Mouse (Mus musculus): ENCODE data around the gene Htra3. TPM values are rescaled to one million over a fixed set of nuclear protein-coding genes. Genes with fewer than 3 reads are reported as not detected.

Htra3 gene
- total RNA-seq, 2 experiments from 2014 or later = 116 to 131 TPM

- intact Hi-C loops (cut with DNase I) = no loop called here
- no peak for DNase-seq (ENCODE audit: low spot score)
Observed at GRCm38 (mm10) chr5:35702582-35703140, 23.1 kb upstream of the Htra3 start.

- peak; percentile 35 for DNase-seq (ENCODE audit: low spot score)
- intact Hi-C loops (cut with DNase I) = loop anchor here (1.0 to 2.0 kb wide), 3 partner anchors 14 to 158 kb away; no protein-coding TSS in a partner anchor
Observed at GRCm38 (mm10) chr5:35701042-35701441, 21.5 kb upstream of the Htra3 start.

GRCm38 (mm10) chr5:35695815-35696214 lies 16.2 kb upstream of the Htra3 start:
- no peak for DNase-seq (ENCODE audit: low spot score)
- intact Hi-C loops (cut with DNase I) = loop anchor here (5.0 kb wide), 1 partner anchor 99 kb away; no protein-coding TSS in a partner anchor

GRCm38 (mm10) chr5:35693638-35694037 lies 14.1 kb upstream of the Htra3 start:
- no peak for DNase-seq (ENCODE audit: low spot score)
- intact Hi-C loops (cut with DNase I) = no loop called here

- intact Hi-C loops (cut with DNase I) = no loop called here
- no peak for DNase-seq (ENCODE audit: low spot score)
Observed at GRCm38 (mm10) chr5:35691246-35691645, 11.7 kb upstream of the Htra3 start.

GRCm38 (mm10) chr5:35690485-35691165 lies 11.0 kb upstream of the Htra3 start:
- DNase-seq (ENCODE audit: low spot score) = no peak
- intact Hi-C loops (cut with DNase I) = no loop called here

GRCm38 (mm10) chr5:35689374-35689773 lies 9.8 kb upstream of the Htra3 start:
- intact Hi-C loops (cut with DNase I) = no loop called here
- DNase-seq (ENCODE audit: low spot score) = no peak

- intact Hi-C loops (cut with DNase I) = no loop called here
- DNase-seq (ENCODE audit: low spot score) = no peak
Observed at GRCm38 (mm10) chr5:35688851-35689250, 9.3 kb upstream of the Htra3 start.

- DNase-seq (ENCODE audit: low spot score) = no peak
- intact Hi-C loops (cut with DNase I) = no loop called here
Observed at GRCm38 (mm10) chr5:35687098-35687497, 7.5 kb upstream of the Htra3 start.

GRCm38 (mm10) chr5:35686336-35686735 lies 6.8 kb upstream of the Htra3 start:
- DNase-seq (ENCODE audit: low spot score) = no peak
- intact Hi-C loops (cut with DNase I) = no loop called here

- no peak for DNase-seq (ENCODE audit: low spot score)
- intact Hi-C loops (cut with DNase I) = no loop called here
Observed at GRCm38 (mm10) chr5:35685079-35685478, 5.5 kb upstream of the Htra3 start.

GRCm38 (mm10) chr5:35680958-35681357 lies 1.4 kb upstream of the Htra3 start:
- DNase-seq (ENCODE audit: low spot score) = no peak
- intact Hi-C loops (cut with DNase I) = loop anchor here (2.0 kb wide), 1 partner anchor 84 kb away; no protein-coding TSS in a partner anchor

GRCm38 (mm10) chr5:35676964-35677363 lies 2.6 kb downstream of the Htra3 start:
- DNase-seq (ENCODE audit: low spot score) = no peak
- intact Hi-C loops (cut with DNase I) = no loop called here

GRCm38 (mm10) chr5:35674081-35674555 lies 5.5 kb downstream of the Htra3 start:
- DNase-seq (ENCODE audit: low spot score) = no peak
- intact Hi-C loops (cut with DNase I) = loop anchor here (5.0 kb wide), 1 partner anchor 42 kb away; no protein-coding TSS in a partner anchor

- peak; percentile 85 for DNase-seq (ENCODE audit: low spot score)
- intact Hi-C loops (cut with DNase I) = loop anchor here (5.0 kb wide), 1 partner anchor 41 kb away; no protein-coding TSS in a partner anchor
Observed at GRCm38 (mm10) chr5:35673086-35673485, 6.5 kb downstream of the Htra3 start.

GRCm38 (mm10) chr5:35672581-35672980 lies 7.0 kb downstream of the Htra3 start:
- intact Hi-C loops (cut with DNase I) = loop anchor here (5.0 kb wide), 1 partner anchor 40 kb away; no protein-coding TSS in a partner anchor
- DNase-seq (ENCODE audit: low spot score) = no peak

GRCm38 (mm10) chr5:35671474-35671891 lies 8.1 kb downstream of the Htra3 start:
- peak; percentile 81 for DNase-seq (ENCODE audit: low spot score)
- intact Hi-C loops (cut with DNase I) = loop anchor here (5.0 kb wide), 1 partner anchor 39 kb away; no protein-coding TSS in a partner anchor

GRCm38 (mm10) chr5:35670412-35670801 lies 9.2 kb downstream of the Htra3 start:
- intact Hi-C loops (cut with DNase I) = loop anchor here (5.0 kb wide), 1 partner anchor 38 kb away; no protein-coding TSS in a partner anchor
- DNase-seq (ENCODE audit: low spot score) = no peak

- intact Hi-C loops (cut with DNase I) = loop anchor here (5.0 kb wide), 1 partner anchor 38 kb away; no protein-coding TSS in a partner anchor
- DNase-seq (ENCODE audit: low spot score) = no peak
Observed at GRCm38 (mm10) chr5:35669747-35670411, 9.7 kb downstream of the Htra3 start.

GRCm38 (mm10) chr5:35666152-35666551 lies 13.4 kb downstream of the Htra3 start:
- intact Hi-C loops (cut with DNase I) = no loop called here

More at GRCm38 (mm10) chr5:35666152-35666551, 13.4 kb downstream of the Htra3 start:
- no peak for DNase-seq (ENCODE audit: low spot score)
